Mouse (Mus musculus) bone marrow macrophage, adult 2 months (primary cell): ENCODE results near the gene Fndc11. TPM values are rescaled to one million over a fixed set of nuclear protein-coding genes. Genes with fewer than 3 reads are reported as not detected.

Experiments
- H3K27ac ChIP-seq: 2 replicates; pipeline ENCODE4 v1.5.1; 2012; ENCODE audit warnings: low read depth, low read length; ENCODE audit not compliant: insufficient read depth
- H3K4me1 ChIP-seq: 2 replicates; pipeline ENCODE4 v1.6.1; 2012; ENCODE audit warnings: low read length; ENCODE audit not compliant: control insufficient read depth, insufficient read depth
- H3K4me3 ChIP-seq: 2 replicates; pipeline ENCODE4 v1.5.1; 2012; ENCODE audit warnings: mild to moderate bottlenecking, low read length, moderate library complexity; ENCODE audit not compliant: insufficient read depth
- CTCF ChIP-seq: IDR thresholded peaks from 2 replicates; pipeline ENCODE4 v1.5.1; 2012; ENCODE audit warnings: low read depth, mild to moderate bottlenecking, low read length, moderate library complexity
- POLR2A ChIP-seq: IDR thresholded peaks from 2 replicates; pipeline ENCODE4 v1.6.1; 2012; ENCODE audit warnings: mild to moderate bottlenecking, low read depth, low read length, borderline replicate concordance
- polyA plus RNA-seq: library from polyadenylated mRNA; stranded (reverse); fragments of >200 nt; gene quantifications from 2 replicates; pipeline ENCODE4 v1.2.4, GENCODE M21; 2012; ENCODE audit not compliant: missing spikeins, insufficient read depth, insufficient read length

Fndc11 gene
- polyA plus RNA-seq, 1 experiment: not detected

GRCm38 (mm10) chr2:181191936-181192335 is 27.9 kb upstream of the Fndc11 start:
- peaks cover 20% of the 10 kb centered on the region for H3K4me1 ChIP-seq
- TF ChIP-seq CTCF: no peak
- no peak for TF ChIP-seq POLR2A
- no peak overlapping the region for H3K4me3 ChIP-seq
- H3K27ac ChIP-seq: no peak overlapping the region

GRCm38 (mm10) chr2:181193044-181193443 is 26.8 kb upstream of the Fndc11 start:
- H3K27ac ChIP-seq: no peak overlapping the region
- no peak for TF ChIP-seq CTCF
- TF ChIP-seq POLR2A: no peak
- peaks cover 20% of the 10 kb centered on the region for H3K4me1 ChIP-seq
- H3K4me3 ChIP-seq: no peak overlapping the region

- H3K4me3 ChIP-seq: no peak overlapping the region
- no peak overlapping the region for H3K27ac ChIP-seq
- no peak for TF ChIP-seq CTCF
- TF ChIP-seq POLR2A: no peak
- peaks cover 8% of the 10 kb centered on the region for H3K4me1 ChIP-seq
These were observed 23.0 kb upstream of the Fndc11 start for GRCm38 (mm10) chr2:181196628-181197300.

- TF ChIP-seq POLR2A: no peak
- TF ChIP-seq CTCF: no peak
- H3K27ac ChIP-seq: no peak overlapping the region
- H3K4me1 ChIP-seq: no peaks in the 10 kb centered on the region
- no peak overlapping the region for H3K4me3 ChIP-seq
These were observed 18.2 kb upstream of the Fndc11 start for GRCm38 (mm10) chr2:181201606-181202005.

- H3K4me3 ChIP-seq: no peak within 1 kb of the TSS
- H3K27ac ChIP-seq: no peak within 1 kb of the TSS
- H3K4me1 ChIP-seq: no peaks in the 10 kb centered on the region
- no peak for TF ChIP-seq CTCF
- TF ChIP-seq POLR2A: no peak
These were observed 17.4 kb upstream of the Fndc11 start, which contains the start of gene Ptk6 for GRCm38 (mm10) chr2:181202422-181202821. TSS of gene Ptk6 (minus strand) at chr2:181202789.

DNA sequence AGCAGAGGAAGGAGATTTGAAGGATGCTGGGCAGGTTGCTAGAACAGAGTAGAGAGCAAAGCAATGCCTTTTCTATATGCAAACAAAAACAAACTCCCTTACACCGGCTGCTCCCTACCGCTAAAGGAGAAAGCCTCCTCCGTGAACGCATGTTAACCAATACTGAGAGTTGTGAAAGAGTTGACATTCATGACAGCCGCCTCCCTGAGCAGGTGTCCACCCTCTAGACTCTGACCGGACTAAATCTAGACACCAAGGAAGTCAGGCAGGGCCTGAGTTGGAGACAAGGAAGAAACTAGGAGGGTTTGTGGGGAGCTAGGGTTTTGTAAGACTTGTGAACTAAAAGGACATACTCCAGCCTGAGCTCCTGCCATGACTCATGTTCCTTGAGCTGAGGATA is 16.9 kb upstream of the Fndc11 start:
- TF ChIP-seq POLR2A (no peak), CTCF (no peak)
- Histone ChIP-seq H3K4me3 (no peak overlapping the region), H3K27ac (no peak overlapping the region), H3K4me1 (no peaks in the 10 kb centered on the region)

- Histone ChIP-seq H3K4me3 (no peak overlapping the region), H3K4me1 (no peaks in the 10 kb centered on the region), H3K27ac (no peak overlapping the region)
- no peak for TF ChIP-seq CTCF
- no peak for TF ChIP-seq POLR2A
These were observed 14.1 kb upstream of the Fndc11 start for GRCm38 (mm10) chr2:181205678-181206077.

DNA sequence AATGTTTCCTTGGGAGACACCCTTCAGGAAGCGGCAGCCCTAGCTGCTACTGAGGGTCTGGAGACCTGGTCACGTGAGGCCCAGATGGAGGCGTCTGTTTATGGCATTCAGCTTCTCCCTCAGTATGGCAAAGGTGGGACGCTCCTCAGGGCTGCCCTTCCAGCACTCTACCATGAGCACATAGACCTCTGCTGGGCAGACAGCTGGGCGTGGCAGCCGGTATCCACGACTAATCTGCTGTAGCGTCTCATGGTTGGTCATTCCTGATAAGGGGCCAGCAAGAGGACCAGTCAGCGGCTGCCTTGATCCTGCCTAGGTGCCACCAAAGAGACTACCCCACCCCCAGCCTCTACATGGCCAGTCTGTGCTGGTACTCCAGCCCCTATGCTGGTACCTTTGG is 13.7 kb upstream of the Fndc11 start:
- TF ChIP-seq CTCF (no peak), POLR2A (no peak)
- H3K4me1 ChIP-seq: no peaks in the 10 kb centered on the region
- H3K27ac ChIP-seq: no peak overlapping the region
- H3K4me3 ChIP-seq: no peak overlapping the region

DNA sequence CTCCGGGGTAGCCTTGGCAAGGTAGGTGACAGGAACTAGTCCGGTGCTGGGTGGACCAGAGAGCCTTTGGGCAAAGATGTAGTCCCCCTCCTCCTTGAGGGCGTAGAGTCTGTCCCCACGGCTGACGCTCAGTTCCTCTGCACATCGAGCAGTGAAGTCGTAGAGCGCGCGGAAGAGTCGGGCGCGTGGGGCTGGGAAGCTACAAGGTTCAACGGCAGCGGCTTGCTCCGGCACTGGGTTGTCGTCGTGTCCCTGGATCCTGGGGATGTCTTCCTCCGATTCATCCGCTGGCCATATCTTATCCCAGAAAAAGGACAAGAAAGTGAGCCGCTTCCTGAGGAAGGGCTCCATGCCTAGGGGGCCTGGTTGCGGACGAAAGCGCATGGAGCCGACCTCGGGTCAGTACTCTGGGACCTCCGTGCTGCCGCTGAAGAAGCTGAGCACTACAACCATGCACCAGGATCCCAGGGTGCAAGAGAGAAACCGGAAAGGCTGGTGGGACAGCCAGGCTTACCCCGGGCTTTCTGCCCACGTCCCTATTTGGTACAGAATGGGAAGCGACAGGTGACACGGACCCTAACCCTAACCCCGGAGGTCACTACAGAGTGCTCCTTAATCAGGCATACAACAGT is 7.3 kb upstream of the Fndc11 start:
- H3K27ac ChIP-seq: no peak overlapping the region
- H3K4me1 ChIP-seq: no peaks in the 10 kb centered on the region
- peak overlapping the region; percentile 12 for H3K4me3 ChIP-seq
- no peak for TF ChIP-seq CTCF
- TF ChIP-seq POLR2A: no peak

- peak within 1 kb of the TSS; percentile 12 for H3K4me3 ChIP-seq
- H3K4me1 ChIP-seq: no peaks in the 10 kb centered on the region
- TF ChIP-seq POLR2A (no peak), CTCF (no peak)
- no peak within 1 kb of the TSS for H3K27ac ChIP-seq
These were observed 6.8 kb upstream of the Fndc11 start, which contains the start of gene Srms for GRCm38 (mm10) chr2:181213021-181213445. TSS of gene Srms (minus strand) at chr2:181213185.
